Mouse (Mus musculus) kidney, embryonic 14.5 days (tissue): ENCODE measurements at regions not wholly inside any gene's neighbourhood (a gene's known extent, or its start where the extent isn't known, plus 50 kb on each side); places are given as distances from the start of the nearest gene placed in this dataset.

Source experiments
- ATAC-seq: fragments of 200-750 bp; cut with Nextera tagmentation; 2 replicates; pipeline ENCODE4 v1.8.0; 2017; ENCODE audit warnings: moderate number of reproducible peaks, mild to moderate bottlenecking, moderate TSS enrichment, moderate library complexity; ENCODE audit not compliant: low FRiP score, low TSS enrichment
- H3K27ac ChIP-seq: fragments of 300-500 bp; sonication (generic); 2 replicates; pipeline ENCODE4 v1.5.1; 2014; ENCODE audit warnings: low read depth, mild to moderate bottlenecking, low read length, moderate library complexity, mixed read lengths
- H3K27me3 ChIP-seq: fragments of 300-500 bp; sonication (generic); 2 replicates; pipeline ENCODE4 v1.6.1; 2014; ENCODE audit warnings: mild to moderate bottlenecking, low read length; ENCODE audit not compliant: control insufficient read depth, insufficient read depth
- H3K36me3 ChIP-seq: fragments of 300-500 bp; sonication (generic); 2 replicates; pipeline ENCODE4 v1.6.1; 2014; ENCODE audit warnings: low read length, mixed read lengths; ENCODE audit not compliant: control insufficient read depth, insufficient read depth
- H3K4me1 ChIP-seq: fragments of 300-500 bp; sonication (generic); 2 replicates; pipeline ENCODE4 v1.6.1; 2014; ENCODE audit warnings: low read length, mixed read lengths; ENCODE audit not compliant: control insufficient read depth, insufficient read depth
- H3K4me2 ChIP-seq: fragments of 300-500 bp; sonication (generic); replicated peaks from 2 replicates; pipeline ENCODE4 v1.6.1; 2014; ENCODE audit warnings: low read depth, mild to moderate bottlenecking, low read length
- H3K4me3 ChIP-seq: fragments of 300-500 bp; sonication (generic); 2 replicates; pipeline ENCODE4 v1.5.1; 2014; ENCODE audit warnings: mild to moderate bottlenecking, low read length
- H3K9ac ChIP-seq: fragments of 300-500 bp; sonication (generic); 2 replicates; pipeline ENCODE4 v1.6.1; 2014; ENCODE audit warnings: low read depth, mild to moderate bottlenecking, low read length, moderate library complexity
- H3K9me3 ChIP-seq: fragments of 300-500 bp; sonication (generic); 2 replicates; pipeline ENCODE4 v1.6.1; 2016; ENCODE audit warnings: low read length; ENCODE audit not compliant: control insufficient read depth
- WGBS: fragments of 180-500 bp; shearing (Covaris S2); extraction: QIAGEN DNeasy Blood & Tissue Kit; methylation state at CpG from one replicate; pipeline ENCODE4 v1.1.7; 2014; 5-methylcytosine and 5-hydroxymethylcytosine counted together

GRCm38 (mm10) chr8:89566986-89567385 is 523.0 kb upstream of the Sall1 start:
- 71% methylated on average over 7 of the region's 7 CpGs for WGBS
- ATAC-seq: no peak
- H3K9me3 ChIP-seq: no peaks in the 10 kb centered on the region
- peaks cover 39% of the 10 kb centered on the region for H3K4me1 ChIP-seq
- H3K27ac ChIP-seq: no peak overlapping the region
- no peak overlapping the region for H3K4me2 ChIP-seq
- H3K27me3 ChIP-seq: peaks cover 3% of the 10 kb centered on the region; the same call in 1 of the 2 replicates
- no peaks in the 10 kb centered on the region for H3K36me3 ChIP-seq
- H3K4me3 ChIP-seq: no peak overlapping the region
- no peak overlapping the region for H3K9ac ChIP-seq

GRCm38 (mm10) chr8:89566461-89566860 is 522.5 kb upstream of the Sall1 start:
- H3K9me3 ChIP-seq: no peaks in the 10 kb centered on the region
- WGBS: 28% methylated on average over 4 of the region's 4 CpGs
- H3K9ac ChIP-seq: no peak overlapping the region
- H3K4me3 ChIP-seq: no peak overlapping the region
- H3K27me3 ChIP-seq: peaks cover 3% of the 10 kb centered on the region; the same call in 1 of the 2 replicates
- ATAC-seq: no peak
- H3K36me3 ChIP-seq: no peaks in the 10 kb centered on the region
- H3K27ac ChIP-seq: no peak overlapping the region
- no peak overlapping the region for H3K4me2 ChIP-seq
- H3K4me1 ChIP-seq: peaks cover 39% of the 10 kb centered on the region

GRCm38 (mm10) chr8:89565147-89565826 is 521.3 kb upstream of the Sall1 start:
- Histone ChIP-seq H3K4me2 (no peak overlapping the region), H3K36me3 (no peaks in the 10 kb centered on the region), H3K27me3 (peaks cover 3% of the 10 kb centered on the region; the same call in 1 of the 2 replicates), H3K4me1 (peaks cover 33% of the 10 kb centered on the region), H3K27ac (no peak overlapping the region), H3K9me3 (no peaks in the 10 kb centered on the region), H3K4me3 (no peak overlapping the region), H3K9ac (no peak overlapping the region)
- ATAC-seq: no peak
- WGBS: 84% methylated on average over 9 of the region's 9 CpGs

- peaks cover 3% of the 10 kb centered on the region; the same call in 1 of the 2 replicates for H3K27me3 ChIP-seq
- H3K36me3 ChIP-seq: no peaks in the 10 kb centered on the region
- H3K27ac ChIP-seq: no peak overlapping the region
- H3K4me1 ChIP-seq: peaks cover 21% of the 10 kb centered on the region
- WGBS: 12% methylated on average over 2 of the region's 2 CpGs
- no peak overlapping the region for H3K4me3 ChIP-seq
- no peak overlapping the region for H3K4me2 ChIP-seq
- peak; percentile 92 for ATAC-seq
- H3K9ac ChIP-seq: no peak overlapping the region
- H3K9me3 ChIP-seq: no peaks in the 10 kb centered on the region
Measured at GRCm38 (mm10) chr8:89563544-89563943, 519.6 kb upstream of the Sall1 start.

- no peak overlapping the region for H3K9ac ChIP-seq
- peaks cover 3% of the 10 kb centered on the region; the same call in 1 of the 2 replicates for H3K27me3 ChIP-seq
- H3K4me2 ChIP-seq: no peak overlapping the region
- H3K36me3 ChIP-seq: no peaks in the 10 kb centered on the region
- WGBS: 48% methylated on average over 8 of the region's 8 CpGs
- H3K9me3 ChIP-seq: no peaks in the 10 kb centered on the region
- H3K4me1 ChIP-seq: peaks cover 18% of the 10 kb centered on the region
- H3K4me3 ChIP-seq: no peak overlapping the region
- ATAC-seq: peak; percentile 55; the same call in 1 of the 2 replicates
- peak overlapping the region; percentile 42; the same call in 1 of the 2 replicates for H3K27ac ChIP-seq
Measured at GRCm38 (mm10) chr8:89562597-89562996, 518.6 kb upstream of the Sall1 start.

- H3K4me3 ChIP-seq: no peak overlapping the region
- 22% methylated on average over 3 of the region's 3 CpGs for WGBS
- no peaks in the 10 kb centered on the region for H3K36me3 ChIP-seq
- H3K9ac ChIP-seq: no peak overlapping the region
- H3K27ac ChIP-seq: no peak overlapping the region
- peaks cover 7% of the 10 kb centered on the region; the same call in 1 of the 2 replicates for H3K4me1 ChIP-seq
- ATAC-seq: no peak
- H3K9me3 ChIP-seq: no peaks in the 10 kb centered on the region
- H3K27me3 ChIP-seq: no peaks in the 10 kb centered on the region
- H3K4me2 ChIP-seq: no peak overlapping the region
Measured at GRCm38 (mm10) chr8:89541231-89541630, 497.3 kb upstream of the Sall1 start.

GRCm38 (mm10) chr8:89534605-89535004 is 490.6 kb upstream of the Sall1 start:
- no peak overlapping the region for H3K27ac ChIP-seq
- H3K4me3 ChIP-seq: no peak overlapping the region
- H3K9me3 ChIP-seq: no peaks in the 10 kb centered on the region
- no peaks in the 10 kb centered on the region for H3K27me3 ChIP-seq
- H3K36me3 ChIP-seq: no peaks in the 10 kb centered on the region
- peak; percentile 68; the same call in 1 of the 2 replicates for ATAC-seq
- H3K9ac ChIP-seq: no peak overlapping the region
- H3K4me1 ChIP-seq: peaks cover 3% of the 10 kb centered on the region; the same call in 1 of the 2 replicates
- no peak overlapping the region for H3K4me2 ChIP-seq
- WGBS: 31% methylated on average over 10 of the region's 10 CpGs

GRCm38 (mm10) chr8:89525041-89525440 is 481.1 kb upstream of the Sall1 start:
- Histone ChIP-seq H3K4me1 (no peaks in the 10 kb centered on the region), H3K27me3 (no peaks in the 10 kb centered on the region), H3K9me3 (no peaks in the 10 kb centered on the region), H3K27ac (no peak overlapping the region), H3K4me3 (no peak overlapping the region), H3K36me3 (no peaks in the 10 kb centered on the region), H3K4me2 (no peak overlapping the region), H3K9ac (no peak overlapping the region)
- no peak for ATAC-seq
- WGBS: 90% methylated on average over 6 of the region's 6 CpGs

GRCm38 (mm10) chr8:89523336-89523735 is 479.4 kb upstream of the Sall1 start:
- Histone ChIP-seq H3K27me3 (no peaks in the 10 kb centered on the region), H3K9ac (no peak overlapping the region), H3K4me3 (no peak overlapping the region), H3K4me1 (no peaks in the 10 kb centered on the region), H3K9me3 (no peaks in the 10 kb centered on the region), H3K36me3 (no peaks in the 10 kb centered on the region), H3K27ac (no peak overlapping the region), H3K4me2 (no peak overlapping the region)
- no peak for ATAC-seq
- WGBS: 75% methylated on average over 3 of the region's 3 CpGs
